8 mouse cellular contexts compared by ENCODE assay signal in genomic region chr9:99418377-99418776, GRCm38 (mm10). TPM values are rescaled to one million over a fixed set of nuclear protein-coding genes. Genes with fewer than 3 reads are reported as not detected.
DNase-seq lines count a peak whose midpoint lies in the region; ATAC-seq lines count a peak whose summit lies in the region.
"Had no signal": no experiment of that assay in that cellular context is flagged by ENCODE, and none has a peak within 500 bp of the region (broad histone marks: within the 10 kb centered on the region; RNA-seq: fewer than 3 reads in every experiment).

No protein-coding gene starts in this region.

- no peak for DNase-seq in midbrain, embryonic 10.5 days (ENCODE audit: low spot score)
- peak; percentile 66 to 79 for DNase-seq in left cerebral cortex, postnatal 10 days (ENCODE audit: extremely low spot score in 1 of 2, low spot score in 2 of 2)
- DNase-seq in right cerebral cortex, postnatal 4 days: peak; percentile 52
- DNase-seq in spleen, adult 12 weeks (ENCODE audit: low spot score): no peak

- 0 out of 2 replicates have a peak, but pooled peaks have one; percentile 10 for ATAC-seq in midbrain, embryonic 13.5 days
- peak; percentile 73 for ATAC-seq in forebrain, embryonic 16.5 days
- ATAC-seq in erythroblast, adult 5-6 weeks (replicated peaks; ENCODE audit: low FRiP score, poor library complexity, severe bottlenecking): no peak

- H3K4me2 ChIP-seq in midbrain, embryonic 13.5 days (replicated peaks): no peak overlapping the region
- no peak overlapping the region for H3K4me2 ChIP-seq in forebrain, embryonic 16.5 days (ENCODE audit: low read length)
- H3K4me2 ChIP-seq: heart, embryonic 13.5 days had no signal

- no peak overlapping the region for H3K4me3 ChIP-seq in midbrain, embryonic 13.5 days (replicated peaks)
- no peak overlapping the region for H3K4me3 ChIP-seq in midbrain, embryonic 10.5 days
- H3K4me3 ChIP-seq in forebrain, embryonic 16.5 days (replicated peaks; ENCODE audit: low read length): no peak overlapping the region
- H3K4me3 ChIP-seq: heart, embryonic 13.5 days had no signal

- peak overlapping the region; percentile 27; the same call in 1 of the 2 replicates for H3K27ac ChIP-seq in midbrain, embryonic 13.5 days
- no peak overlapping the region for H3K27ac ChIP-seq in midbrain, embryonic 10.5 days (replicated peaks)
- peak overlapping the region; percentile 22; the same call in 1 of the 2 replicates for H3K27ac ChIP-seq in forebrain, embryonic 16.5 days (ENCODE audit: low read length)
- H3K27ac ChIP-seq: heart, embryonic 13.5 days had no signal

- H3K9ac ChIP-seq in midbrain, embryonic 13.5 days (replicated peaks): no peak overlapping the region
- H3K9ac ChIP-seq in forebrain, embryonic 16.5 days (replicated peaks; ENCODE audit: low read depth, low read length): no peak overlapping the region
- H3K9ac ChIP-seq: heart, embryonic 13.5 days had no signal

- 58% methylated on average over 5 of the region's 5 CpGs for WGBS in midbrain, embryonic 13.5 days
- 76% methylated on average over 5 of the region's 5 CpGs for WGBS in midbrain, embryonic 10.5 days
- WGBS in forebrain, embryonic 16.5 days: 36% methylated on average over 5 of the region's 5 CpGs

- no peaks in the 10 kb centered on the region for H3K27me3 ChIP-seq in midbrain, embryonic 13.5 days
- H3K27me3 ChIP-seq in midbrain, embryonic 10.5 days (ENCODE audit: low read depth, poor library complexity, severe bottlenecking): no peaks in the 10 kb centered on the region
- H3K27me3 ChIP-seq in forebrain, embryonic 16.5 days (replicated peaks; ENCODE audit: control insufficient read depth, insufficient read depth, low read length): no peaks in the 10 kb centered on the region
- H3K27me3 ChIP-seq: heart, embryonic 13.5 days had no signal

- H3K36me3 ChIP-seq in midbrain, embryonic 13.5 days: no peaks in the 10 kb centered on the region
- H3K36me3 ChIP-seq in midbrain, embryonic 10.5 days: no peaks in the 10 kb centered on the region
- no peaks in the 10 kb centered on the region for H3K36me3 ChIP-seq in forebrain, embryonic 16.5 days (ENCODE audit: control insufficient read depth, insufficient read depth)
- H3K36me3 ChIP-seq: heart, embryonic 13.5 days had no signal

- no peaks in the 10 kb centered on the region for H3K9me3 ChIP-seq in midbrain, embryonic 13.5 days
- no peaks in the 10 kb centered on the region for H3K9me3 ChIP-seq in midbrain, embryonic 10.5 days (replicated peaks)
- no peaks in the 10 kb centered on the region for H3K9me3 ChIP-seq in forebrain, embryonic 16.5 days (ENCODE audit: control insufficient read depth, low read length)
- H3K9me3 ChIP-seq: heart, embryonic 13.5 days had no signal

- peaks cover 64% of the 10 kb centered on the region for H3K4me1 ChIP-seq in midbrain, embryonic 13.5 days (replicated peaks)
- H3K4me1 ChIP-seq in midbrain, embryonic 10.5 days: peaks cover 34% of the 10 kb centered on the region
- H3K4me1 ChIP-seq in forebrain, embryonic 16.5 days (replicated peaks; ENCODE audit: control insufficient read depth, insufficient read depth, low read length): peaks cover 22% of the 10 kb centered on the region

- intact Hi-C loops in left cerebral cortex, postnatal 10 days (cut with DNase I): no loop called here

RNA-seq across cellular contexts. Expression of gene Mras, which starts 18.8 kb away (rescaled TPM):
- polyA plus RNA-seq in midbrain, embryonic 13.5 days (2015; fragmentation: Nextera tagmentation; extraction: Ambion mirVana): 43.8 and 46.0 TPM in 2 replicates
- polyA plus RNA-seq in midbrain, embryonic 10.5 days (2016; fragmentation: Nextera tagmentation; extraction: Ambion mirVana): 8.0 and 11.7 TPM in 2 replicates
- polyA plus RNA-seq in forebrain, embryonic 16.5 days (2015; fragmentation: Nextera tagmentation; extraction: Ambion mirVana): 47.5 and 48.3 TPM in 2 replicates
- 10 to 100 TPM; 81.7 to 99.5 TPM for total RNA-seq in left cerebral cortex, postnatal 10 days (2021)
- 4.4 TPM in 1 of 2 replicates, not detected in the other for total RNA-seq in erythroblast, adult 5-6 weeks (2015; ENCODE audit: low replicate concordance)
- 1.3 and 2.7 TPM in 2 replicates for total RNA-seq in erythroblast, adult 5-6 weeks (2017; ENCODE audit: low replicate concordance)

RNA-seq across cellular contexts. Expression of gene Nme9, which starts 32.9 kb away (rescaled TPM):
- 0.55 TPM in 1 of 2 replicates, not detected in the other for polyA plus RNA-seq in midbrain, embryonic 13.5 days (2015; fragmentation: Nextera tagmentation; extraction: Ambion mirVana)
- not detected in 2 replicates for polyA plus RNA-seq in midbrain, embryonic 10.5 days (2016; fragmentation: Nextera tagmentation; extraction: Ambion mirVana)
- polyA plus RNA-seq in forebrain, embryonic 16.5 days (2015; fragmentation: Nextera tagmentation; extraction: Ambion mirVana): 0.41 and 0.61 TPM in 2 replicates
- total RNA-seq in left cerebral cortex, postnatal 10 days (2021): not detected
- not detected in 2 replicates for total RNA-seq in erythroblast, adult 5-6 weeks (2015; ENCODE audit: low replicate concordance)
- total RNA-seq in erythroblast, adult 5-6 weeks (2017; ENCODE audit: low replicate concordance): not detected in 2 replicates
- polyA plus RNA-seq: heart, embryonic 13.5 days had no signal

Comparison
In these comparisons a context has a peak if more than half of its experiments do, and no peak if none do; other contexts are left out.
1. DNase-seq: peak in left cerebral cortex, postnatal 10 days (2 of 2) and right cerebral cortex, postnatal 4 days (single experiment); none in midbrain, embryonic 10.5 days (single experiment) and spleen, adult 12 weeks (single experiment).